Mouse (Mus musculus) G1E (cell line): ENCODE data around the gene Mrvi1.

Experiments
- CTCF ChIP-seq: IDR thresholded peaks from 2 replicates; pipeline ENCODE4 v1.5.1; 2012; ENCODE audit warnings: low read depth, low read length, inconsistent platforms, mixed read lengths
- TAL1 ChIP-seq: conservative IDR thresholded peaks from 2 replicates; pipeline ENCODE4 v1.6.1; 2012; ENCODE audit warnings: low read depth, low read length, inconsistent platforms, mixed read lengths

GRCm38 (mm10) chr7:110990356-110991220, 8.3 kb upstream of the Mrvi1 start:
- no peak for TF ChIP-seq CTCF
- no peak for TF ChIP-seq TAL1
